Mouse (Mus musculus): ENCODE measurements around the gene Gria1. TPM values are rescaled to one million over a fixed set of nuclear protein-coding genes. Genes with fewer than 3 reads are reported as not detected.

The Gria1 gene
- 1.2 and 1.9 TPM in 2 replicates for polyA plus RNA-seq (2015; fragmentation: Nextera tagmentation; extraction: Ambion mirVana)

GRCm38 (mm10) chr11:57011024-57011690 lies at the start of gene Gria1:
Gria1 (plus strand) TSS chr11:57011387.

Measured in urinary bladder, postnatal 0 days (tissue).